Mouse (Mus musculus): ENCODE data around the gene Lrrc47. TPM values are rescaled to one million over a fixed set of nuclear protein-coding genes. Genes with fewer than 3 reads are reported as not detected.
A peak's percentile ranks its signal among the peaks of the same experiment; 100 is the strongest.

Gene Lrrc47
- polyA plus RNA-seq, 1 experiment from 2014 or later = 18.6 TPM

DNA sequence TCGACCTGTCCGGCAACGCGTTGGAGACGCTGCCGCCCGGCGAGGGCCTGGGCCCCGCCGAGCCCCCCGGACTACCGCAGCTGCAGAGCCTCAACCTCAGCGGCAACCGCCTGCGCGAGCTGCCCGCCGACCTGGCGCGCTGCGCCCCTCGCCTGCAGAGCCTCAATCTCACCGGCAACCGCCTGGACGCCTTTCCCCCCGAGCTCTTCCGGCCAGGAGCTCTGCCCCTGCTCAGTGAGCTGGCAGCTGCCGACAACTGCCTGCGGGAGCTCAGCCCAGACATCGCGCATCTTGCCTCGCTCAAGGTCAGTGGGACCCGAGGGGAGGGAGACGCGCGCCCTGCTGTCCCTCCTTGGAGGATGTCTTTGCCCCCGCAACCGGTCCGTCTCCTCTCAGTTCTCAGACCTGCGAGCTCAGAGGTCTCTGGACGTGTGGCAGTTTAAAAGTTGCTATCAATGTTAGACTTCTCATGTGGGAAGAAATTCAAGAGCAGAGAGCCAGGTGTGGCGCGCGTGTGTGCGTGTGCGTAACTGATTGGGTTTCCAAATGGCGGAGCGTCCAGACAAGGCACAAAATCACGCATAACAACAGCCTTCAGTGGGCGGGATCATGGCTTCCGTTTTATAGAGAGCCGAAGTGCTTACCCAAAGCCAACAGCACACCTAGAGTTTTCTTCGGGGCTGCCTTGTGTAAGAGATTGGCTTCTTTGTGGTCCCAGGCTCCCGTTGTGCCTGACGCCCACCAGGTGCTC, 776 bp downstream of the Lrrc47 start:
- H3K4me2 ChIP-seq (ENCODE audit: low read depth) = peak overlapping the region; percentile 96
- peaks cover 9% of the 10 kb centered on the region for H3K4me1 ChIP-seq (ENCODE audit: control insufficient read depth, insufficient read depth, low read length)
- peak overlapping the region; percentile 93 for H3K9ac ChIP-seq (ENCODE audit: low read length)
- no peak for ATAC-seq (ENCODE audit: insufficient read depth, low FRiP score, low TSS enrichment)
- H3K36me3 ChIP-seq (ENCODE audit: control insufficient read depth, insufficient read depth, low read length) = peaks cover 10% of the 10 kb centered on the region; the same call in 1 of the 2 replicates
- peak overlapping the region; percentile 97 for H3K4me3 ChIP-seq (ENCODE audit: low read depth, low read length)
- no peaks in the 10 kb centered on the region for H3K9me3 ChIP-seq (ENCODE audit: control insufficient read depth, low read length)
- no peaks in the 10 kb centered on the region for H3K27me3 ChIP-seq (ENCODE audit: control insufficient read depth, insufficient read depth, low read length)
- no peak for DNase-seq (ENCODE audit: low spot score)
- WGBS = 3% methylated on average over 55 of the region's 55 CpGs
- H3K27ac ChIP-seq (ENCODE audit: low read depth, low read length) = no peak overlapping the region

DNA sequence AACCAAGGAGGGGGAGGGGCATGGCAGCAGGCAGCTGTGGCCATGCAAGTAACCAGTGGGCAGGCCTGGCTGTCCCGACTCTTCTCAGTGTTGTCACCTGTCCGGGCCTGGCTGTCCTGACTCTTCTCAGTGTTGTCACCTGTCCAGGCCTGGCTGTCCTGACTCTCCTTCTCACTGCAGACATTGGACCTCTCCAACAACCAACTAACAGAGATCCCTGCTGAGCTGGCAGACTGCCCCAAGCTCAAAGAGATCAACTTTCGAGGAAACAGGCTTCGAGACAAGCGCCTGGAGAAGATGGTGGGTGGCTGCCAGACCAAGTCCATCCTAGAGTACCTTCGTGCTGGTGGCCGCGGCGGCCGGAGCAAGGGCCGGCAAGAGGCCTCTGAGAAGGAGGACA, 3.9 kb downstream of the Lrrc47 start:
- 97% methylated on average over 8 of the region's 11 CpGs for WGBS
- ATAC-seq (ENCODE audit: insufficient read depth, low FRiP score, low TSS enrichment) (no peak), DNase-seq (ENCODE audit: low spot score) (no peak)
- Histone ChIP-seq H3K9me3 (ENCODE audit: control insufficient read depth, low read length) (no peaks in the 10 kb centered on the region), H3K4me1 (ENCODE audit: control insufficient read depth, insufficient read depth, low read length) (peaks cover 9% of the 10 kb centered on the region), H3K36me3 (ENCODE audit: control insufficient read depth, insufficient read depth, low read length) (peaks cover 26% of the 10 kb centered on the region), H3K27ac (ENCODE audit: low read depth, low read length) (no peak overlapping the region), H3K4me3 (ENCODE audit: low read depth, low read length) (no peak overlapping the region), H3K9ac (ENCODE audit: low read length) (no peak overlapping the region), H3K27me3 (ENCODE audit: control insufficient read depth, insufficient read depth, low read length) (no peaks in the 10 kb centered on the region), H3K4me2 (ENCODE audit: low read depth) (no peak overlapping the region)

DNA sequence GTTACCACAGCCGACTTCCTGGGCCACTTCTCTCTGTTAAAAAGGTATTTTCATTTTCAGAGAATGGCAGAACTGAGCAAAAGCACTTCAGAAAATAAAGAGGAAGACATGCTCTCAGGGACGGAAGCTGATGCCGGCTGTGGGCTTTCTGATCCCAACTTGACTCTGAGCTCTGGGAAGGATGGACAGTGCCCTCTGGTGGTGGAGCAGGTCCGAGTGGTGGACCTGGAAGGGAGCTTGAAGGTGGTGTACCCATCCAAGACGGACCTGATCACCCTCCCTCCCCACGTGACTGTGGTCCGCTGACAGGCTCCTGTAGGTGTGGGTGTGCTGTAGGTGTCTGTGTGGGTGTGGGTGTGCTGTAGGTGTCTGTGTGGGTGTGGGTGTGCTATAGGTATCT, 8.0 kb downstream of the Lrrc47 start:
- Histone ChIP-seq H3K9me3 (ENCODE audit: control insufficient read depth, low read length) (no peaks in the 10 kb centered on the region), H3K27ac (ENCODE audit: low read depth, low read length) (no peak overlapping the region), H3K27me3 (ENCODE audit: control insufficient read depth, insufficient read depth, low read length) (no peaks in the 10 kb centered on the region), H3K4me3 (ENCODE audit: low read depth, low read length) (no peak overlapping the region), H3K4me1 (ENCODE audit: control insufficient read depth, insufficient read depth, low read length) (0 out of 2 replicates have a peak, but pooled peaks cover 3% of the 10 kb centered on the region), H3K36me3 (ENCODE audit: control insufficient read depth, insufficient read depth, low read length) (peaks cover 32% of the 10 kb centered on the region), H3K9ac (ENCODE audit: low read length) (no peak overlapping the region), H3K4me2 (ENCODE audit: low read depth) (no peak overlapping the region)
- DNase-seq (ENCODE audit: low spot score) (no peak), ATAC-seq (ENCODE audit: insufficient read depth, low FRiP score, low TSS enrichment) (no peak)
- 79% methylated on average over 7 of the region's 7 CpGs for WGBS

DNA sequence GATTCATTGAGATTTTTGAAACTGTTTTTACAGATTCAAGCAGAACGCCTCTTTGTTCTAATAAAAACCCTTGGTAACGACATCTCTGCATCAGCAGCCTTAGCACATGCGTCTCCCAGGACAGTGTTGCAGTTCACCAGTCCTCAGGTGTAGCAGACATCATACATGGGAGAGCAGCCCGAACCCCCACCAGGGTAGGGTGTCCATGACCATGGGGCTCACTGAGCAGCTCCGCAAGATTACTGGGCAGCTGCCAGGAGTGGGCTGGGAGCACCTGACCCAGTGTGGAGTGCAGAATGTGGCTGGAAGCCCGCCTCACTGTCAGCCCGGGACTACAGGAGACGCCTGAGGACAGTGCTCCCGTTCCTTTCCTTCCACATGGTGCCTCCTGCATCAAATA, 9.9 kb downstream of the Lrrc47 start:
- Histone ChIP-seq H3K36me3 (ENCODE audit: control insufficient read depth, insufficient read depth, low read length) (peaks cover 30% of the 10 kb centered on the region), H3K27me3 (ENCODE audit: control insufficient read depth, insufficient read depth, low read length) (0 out of 2 replicates have a peak, but pooled peaks cover 3% of the 10 kb centered on the region), H3K9ac (ENCODE audit: low read length) (no peak overlapping the region)

DNA sequence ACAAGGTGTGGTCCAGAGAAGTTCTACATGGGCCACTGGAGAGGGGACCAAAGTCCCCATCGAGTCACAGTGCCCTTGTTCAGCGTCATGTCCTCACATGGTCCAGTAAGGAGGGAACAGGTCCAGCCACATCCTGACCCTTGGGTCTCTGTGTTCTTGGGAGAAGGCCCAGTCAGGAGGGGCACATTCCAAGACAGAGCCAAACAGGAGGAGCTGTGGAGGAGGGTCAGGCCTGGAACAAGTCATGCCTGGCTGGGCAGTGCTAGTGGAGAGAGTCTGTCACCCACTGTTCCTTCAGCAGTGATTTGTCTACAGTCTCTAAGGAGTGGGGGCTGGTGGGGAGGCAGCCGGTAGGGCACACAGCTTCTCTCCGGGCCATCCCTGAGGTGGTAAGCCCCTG, 10.9 kb downstream of the Lrrc47 start:
- 76% methylated on average over 4 of the region's 4 CpGs for WGBS
- Histone ChIP-seq H3K4me2 (ENCODE audit: low read depth) (no peak overlapping the region), H3K9ac (ENCODE audit: low read length) (no peak overlapping the region), H3K36me3 (ENCODE audit: control insufficient read depth, insufficient read depth, low read length) (peaks cover 21% of the 10 kb centered on the region), H3K9me3 (ENCODE audit: control insufficient read depth, low read length) (no peaks in the 10 kb centered on the region), H3K27ac (ENCODE audit: low read depth, low read length) (no peak overlapping the region), H3K4me3 (ENCODE audit: low read depth, low read length) (no peak overlapping the region), H3K4me1 (ENCODE audit: control insufficient read depth, insufficient read depth, low read length) (peaks cover 8% of the 10 kb centered on the region; the same call in 1 of the 2 replicates), H3K27me3 (ENCODE audit: control insufficient read depth, insufficient read depth, low read length) (0 out of 2 replicates have a peak, but pooled peaks cover 7% of the 10 kb centered on the region)
- DNase-seq (ENCODE audit: low spot score) (no peak), ATAC-seq (ENCODE audit: insufficient read depth, low FRiP score, low TSS enrichment) (no peak)

More for the DNA sequence above, 9.9 kb downstream of the Lrrc47 start:
- Histone ChIP-seq H3K4me1 (ENCODE audit: control insufficient read depth, insufficient read depth, low read length) (peaks cover 8% of the 10 kb centered on the region; the same call in 1 of the 2 replicates), H3K4me3 (ENCODE audit: low read depth, low read length) (no peak overlapping the region), H3K27ac (ENCODE audit: low read depth, low read length) (no peak overlapping the region), H3K4me2 (ENCODE audit: low read depth) (no peak overlapping the region), H3K9me3 (ENCODE audit: control insufficient read depth, low read length) (no peaks in the 10 kb centered on the region)
- WGBS = 91% methylated on average over 9 of the region's 9 CpGs
- DNase-seq (ENCODE audit: low spot score) (no peak), ATAC-seq (ENCODE audit: insufficient read depth, low FRiP score, low TSS enrichment) (0 out of 2 replicates have a peak, but pooled peaks have one; percentile 23)

DNA sequence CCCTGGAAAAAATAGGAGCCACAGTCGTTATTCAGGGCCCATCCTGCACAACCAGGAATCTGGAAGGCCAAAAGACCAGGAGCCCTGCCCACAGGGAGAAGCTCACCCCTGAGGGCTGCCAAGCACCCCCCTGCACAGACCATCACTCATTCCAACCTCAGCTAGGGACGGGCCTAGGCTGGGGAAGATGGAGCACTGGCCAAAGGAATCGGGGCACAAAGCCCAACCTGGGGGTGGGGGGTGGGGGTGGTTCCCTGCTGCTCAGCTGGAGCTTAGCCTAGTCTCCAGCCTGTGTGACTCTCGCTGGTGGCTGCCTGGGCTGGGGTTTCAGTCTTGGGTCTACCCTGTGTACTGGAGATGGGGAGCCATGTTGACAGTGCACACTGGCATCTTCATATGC, 11.3 kb downstream of the Lrrc47 start:
- Histone ChIP-seq H3K4me3 (ENCODE audit: low read depth, low read length) (no peak overlapping the region), H3K27ac (ENCODE audit: low read depth, low read length) (no peak overlapping the region), H3K36me3 (ENCODE audit: control insufficient read depth, insufficient read depth, low read length) (peaks cover 21% of the 10 kb centered on the region), H3K4me1 (ENCODE audit: control insufficient read depth, insufficient read depth, low read length) (peaks cover 8% of the 10 kb centered on the region; the same call in 1 of the 2 replicates), H3K9ac (ENCODE audit: low read length) (no peak overlapping the region), H3K4me2 (ENCODE audit: low read depth) (no peak overlapping the region), H3K27me3 (ENCODE audit: control insufficient read depth, insufficient read depth, low read length) (0 out of 2 replicates have a peak, but pooled peaks cover 7% of the 10 kb centered on the region), H3K9me3 (ENCODE audit: control insufficient read depth, low read length) (no peaks in the 10 kb centered on the region)
- ATAC-seq (ENCODE audit: insufficient read depth, low FRiP score, low TSS enrichment) = no peak
- WGBS = 50% methylated on average over 4 of the region's 4 CpGs
- no peak for DNase-seq (ENCODE audit: low spot score)

DNA sequence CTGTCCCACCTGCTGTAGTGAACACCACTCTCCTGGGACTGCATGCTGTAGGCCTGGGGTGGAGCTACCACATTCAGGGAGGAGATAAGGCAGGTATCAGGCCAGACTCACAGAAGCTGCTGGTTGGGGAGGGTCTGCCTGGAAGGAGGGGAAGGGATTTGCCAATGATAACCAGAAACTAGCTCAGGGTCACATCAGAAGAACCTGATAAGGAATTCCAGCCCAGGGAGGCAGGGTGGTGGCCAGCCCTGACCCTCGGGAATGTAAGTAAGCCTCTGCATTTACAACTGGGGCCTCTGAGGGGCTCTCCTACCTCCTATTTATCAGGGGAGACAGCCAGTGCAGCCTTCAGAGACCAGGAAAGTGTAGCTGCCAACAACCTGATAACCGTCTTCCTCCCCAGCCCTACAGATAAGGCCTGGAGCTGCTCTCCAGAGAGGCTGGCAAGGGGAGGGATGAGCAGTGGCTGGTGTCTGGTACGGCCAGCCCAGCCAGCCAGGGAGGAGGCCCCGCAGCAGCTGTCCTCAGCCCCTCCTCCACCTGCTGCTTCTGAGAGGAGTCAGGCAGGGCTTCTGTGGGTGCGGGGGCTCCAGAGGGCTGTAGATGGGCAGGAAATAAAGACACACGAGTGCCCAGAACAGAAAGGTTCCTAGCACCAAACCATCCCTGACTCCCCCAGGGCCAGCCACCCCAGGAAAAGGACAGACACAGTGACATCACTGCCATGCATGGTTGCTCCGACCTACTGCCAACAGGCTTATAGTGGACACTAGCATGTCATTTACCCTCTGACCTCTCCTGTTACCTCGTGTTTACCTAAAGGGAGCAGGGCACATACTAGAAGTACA, 12.4 kb downstream of the Lrrc47 start:
- H3K4me3 ChIP-seq (ENCODE audit: low read depth, low read length) = no peak overlapping the region
- H3K36me3 ChIP-seq (ENCODE audit: control insufficient read depth, insufficient read depth, low read length) = peaks cover 18% of the 10 kb centered on the region
- no peak overlapping the region for H3K4me2 ChIP-seq (ENCODE audit: low read depth)
- ATAC-seq (ENCODE audit: insufficient read depth, low FRiP score, low TSS enrichment) (no peak), DNase-seq (ENCODE audit: low spot score) (no peak)
- peak overlapping the region; percentile 23; the same call in 1 of the 2 replicates for H3K27ac ChIP-seq (ENCODE audit: low read depth, low read length)
- peaks cover 8% of the 10 kb centered on the region; the same call in 1 of the 2 replicates for H3K4me1 ChIP-seq (ENCODE audit: control insufficient read depth, insufficient read depth, low read length)
- H3K27me3 ChIP-seq (ENCODE audit: control insufficient read depth, insufficient read depth, low read length) = 0 out of 2 replicates have a peak, but pooled peaks cover 7% of the 10 kb centered on the region
- WGBS = 26% methylated on average over 8 of the region's 8 CpGs
- H3K9ac ChIP-seq (ENCODE audit: low read length) = no peak overlapping the region
- no peaks in the 10 kb centered on the region for H3K9me3 ChIP-seq (ENCODE audit: control insufficient read depth, low read length)

DNA sequence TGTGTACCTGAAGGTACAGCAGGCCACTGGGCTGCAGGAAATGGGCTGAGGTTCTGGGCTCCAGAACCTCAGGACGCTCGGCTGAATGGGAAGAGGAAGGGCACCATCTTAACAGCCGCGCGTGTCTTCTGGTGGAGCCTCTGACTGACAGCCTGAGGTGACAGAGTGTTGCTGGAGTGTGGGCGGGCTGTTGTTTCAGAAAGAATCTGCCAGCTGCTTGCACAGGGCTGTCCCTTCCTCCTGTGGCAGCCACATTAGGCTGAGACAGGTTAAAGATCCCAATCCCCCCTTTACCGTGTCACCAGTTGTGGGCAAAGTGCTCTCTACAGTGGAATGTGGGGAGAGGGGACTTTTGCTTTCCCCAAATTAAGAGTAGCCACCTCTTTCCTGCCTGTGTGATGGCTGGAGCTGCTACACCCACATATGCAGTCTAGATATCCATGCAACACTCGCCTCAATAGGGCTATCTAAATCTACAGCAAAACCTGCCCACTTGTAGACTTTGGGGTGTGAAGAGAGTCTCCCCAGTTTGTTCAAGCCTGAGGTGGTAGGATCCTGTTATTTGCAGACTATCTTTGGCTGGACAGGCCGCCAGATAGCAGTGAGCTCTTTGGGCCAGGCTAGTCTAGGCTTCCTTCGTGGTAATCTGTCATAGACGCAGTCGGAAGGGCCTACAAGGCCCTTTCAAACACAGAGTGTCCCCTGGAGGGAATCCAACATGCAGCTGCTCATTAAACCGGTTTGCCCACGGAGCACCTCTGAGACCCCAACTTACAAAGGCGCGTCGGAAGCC, 13.4 kb downstream of the Lrrc47 start:
- no peak overlapping the region for H3K9ac ChIP-seq (ENCODE audit: low read length)
- peaks cover 8% of the 10 kb centered on the region; the same call in 1 of the 2 replicates for H3K4me1 ChIP-seq (ENCODE audit: control insufficient read depth, insufficient read depth, low read length)
- no peak overlapping the region for H3K4me2 ChIP-seq (ENCODE audit: low read depth)
- peak overlapping the region; percentile 23; the same call in 1 of the 2 replicates for H3K27ac ChIP-seq (ENCODE audit: low read depth, low read length)
- 41% methylated on average over 17 of the region's 17 CpGs for WGBS
- H3K9me3 ChIP-seq (ENCODE audit: control insufficient read depth, low read length) = no peaks in the 10 kb centered on the region
- DNase-seq (ENCODE audit: low spot score) (no peak), ATAC-seq (ENCODE audit: insufficient read depth, low FRiP score, low TSS enrichment) (no peak)
- peaks cover 9% of the 10 kb centered on the region for H3K36me3 ChIP-seq (ENCODE audit: control insufficient read depth, insufficient read depth, low read length)
- H3K27me3 ChIP-seq (ENCODE audit: control insufficient read depth, insufficient read depth, low read length) = 0 out of 2 replicates have a peak, but pooled peaks cover 7% of the 10 kb centered on the region
- H3K4me3 ChIP-seq (ENCODE audit: low read depth, low read length) = no peak overlapping the region
